Mouse (Mus musculus) lung, embryonic 14.5 days (tissue): Measurements from ENCODE around the gene Sbf2. TPM values are rescaled to one million over a fixed set of nuclear protein-coding genes. Genes with fewer than 3 reads are reported as not detected.

Experiments used
- ATAC-seq: fragments of 200-750 bp; cut with Nextera tagmentation; 2 replicates; pipeline ENCODE4 v1.8.0; 2017; ENCODE audit warnings: mild to moderate bottlenecking, moderate TSS enrichment, moderate library complexity; ENCODE audit not compliant: insufficient read depth
- DNase-seq: peaks from one replicate; pipeline ENCODE4 v3.0.0-alpha.2; 2015
- H3K27ac ChIP-seq: fragments of 300-500 bp; sonication (generic); 2 replicates; pipeline ENCODE4 v1.5.1; 2014; ENCODE audit warnings: low read depth, mild to moderate bottlenecking, moderate library complexity
- H3K27me3 ChIP-seq: fragments of 300-500 bp; sonication (generic); 2 replicates; pipeline ENCODE4 v1.6.1; 2014; ENCODE audit warnings: low read length, control low read depth; ENCODE audit not compliant: insufficient read depth
- H3K36me3 ChIP-seq: fragments of 300-500 bp; sonication (generic); 2 replicates; pipeline ENCODE4 v1.6.1; 2014; ENCODE audit warnings: control low read depth; ENCODE audit not compliant: insufficient read depth
- H3K4me1 ChIP-seq: fragments of 300-500 bp; sonication (generic); 2 replicates; pipeline ENCODE4 v1.6.1; 2014; ENCODE audit warnings: antibody characterized with exemption, control low read depth; ENCODE audit not compliant: insufficient read depth
- H3K4me2 ChIP-seq: fragments of 300-500 bp; sonication (generic); 2 replicates; pipeline ENCODE4 v1.6.1; 2014; ENCODE audit warnings: mild to moderate bottlenecking
- H3K4me3 ChIP-seq: fragments of 300-500 bp; sonication (generic); 2 replicates; pipeline ENCODE4 v1.5.1; 2014; ENCODE audit warnings: low read depth, low read length
- H3K9ac ChIP-seq: fragments of 300-500 bp; sonication (generic); 2 replicates; pipeline ENCODE4 v1.6.1; 2014
- H3K9me3 ChIP-seq: fragments of 300-500 bp; sonication (generic); 2 replicates; pipeline ENCODE4 v1.6.1; 2016; ENCODE audit warnings: low read depth, low read length, control low read depth
- CTCF ChIP-seq: IDR thresholded peaks from 2 replicates; pipeline ENCODE4 v1.5.1; 2016; ENCODE audit warnings: antibody characterized with exemption, low read depth
- WGBS: fragments of 180-500 bp; shearing (Covaris S2); extraction: QIAGEN DNeasy Blood & Tissue Kit; methylation state at CpG from one replicate; pipeline ENCODE4 v1.1.7; 2014; 5-methylcytosine and 5-hydroxymethylcytosine counted together
- polyA plus RNA-seq: library from polyadenylated mRNA; unstranded; fragments of >200 nt; fragmentation: Nextera tagmentation; extraction: Ambion mirVana; gene quantifications from 2 replicates; pipeline ENCODE4 v1.2.1, GENCODE M21; 2014

Sbf2 gene
- polyA plus RNA-seq, 1 experiment from 2014 or later: 45.4 TPM

GRCm38 (mm10) chr7:110639291-110639915, 24.7 kb upstream of the Sbf2 start:
- H3K27me3 ChIP-seq: no peaks in the 10 kb centered on the region
- WGBS: 76% methylated on average over 11 of the region's 11 CpGs

DNA sequence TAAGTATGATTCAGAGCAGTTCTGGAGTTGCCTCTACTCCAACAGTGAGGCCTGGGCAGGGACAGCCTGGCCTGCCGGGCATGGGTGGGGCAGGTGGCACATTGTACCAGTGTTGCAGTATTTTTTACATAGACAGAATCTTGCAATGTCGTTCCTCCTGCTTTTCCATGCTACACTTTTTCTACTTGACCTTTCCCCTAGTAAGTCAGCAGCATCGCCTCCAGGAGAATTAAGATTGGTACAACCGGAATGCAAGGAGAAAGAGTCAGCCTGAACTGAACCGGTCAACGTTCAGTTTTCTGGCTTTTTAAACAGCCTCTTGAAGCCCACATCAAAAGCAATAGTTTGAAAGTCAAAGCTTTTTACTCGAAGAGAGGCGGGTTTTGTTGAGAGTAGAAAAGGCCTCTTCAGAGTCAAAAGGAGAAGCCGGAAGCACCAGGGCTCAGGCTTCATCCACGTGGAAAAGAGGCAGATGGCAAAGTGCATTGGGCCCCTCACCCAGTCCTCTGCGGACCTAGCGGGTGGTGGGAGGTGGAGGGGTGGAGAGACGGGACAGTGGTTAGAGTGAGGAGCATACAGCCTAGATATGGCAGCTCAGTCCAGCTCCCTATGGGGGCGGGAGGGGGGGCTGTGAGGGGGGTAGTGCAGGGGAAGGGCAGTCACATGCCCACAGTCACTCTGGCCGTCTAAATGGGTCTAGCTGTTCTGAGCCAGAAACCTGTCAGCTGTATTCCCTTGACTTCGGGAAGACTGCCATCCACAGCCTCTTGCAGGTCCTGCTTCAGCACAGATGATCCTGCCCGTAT, 23.8 kb upstream of the Sbf2 start:
- Histone ChIP-seq H3K4me3 (no peak overlapping the region), H3K27me3 (no peaks in the 10 kb centered on the region), H3K36me3 (no peaks in the 10 kb centered on the region), H3K4me2 (no peak overlapping the region), H3K27ac (peak overlapping the region; percentile 72), H3K9me3 (no peaks in the 10 kb centered on the region), H3K9ac (no peak overlapping the region), H3K4me1 (peaks cover 13% of the 10 kb centered on the region; the same call in 1 of the 2 replicates)
- TF ChIP-seq CTCF: no peak
- DNase-seq (peak; percentile 44), ATAC-seq (peak; percentile 51)
- WGBS: 36% methylated on average over 17 of the region's 17 CpGs

More at GRCm38 (mm10) chr7:110639291-110639915, 24.7 kb upstream of the Sbf2 start:
- H3K27ac ChIP-seq: 0 out of 2 replicates have a peak overlapping the region, but pooled peaks have one; percentile 72
- no peaks in the 10 kb centered on the region for H3K36me3 ChIP-seq
- no peak for TF ChIP-seq CTCF
- H3K9me3 ChIP-seq: no peaks in the 10 kb centered on the region
- H3K4me3 ChIP-seq: no peak overlapping the region
- peaks cover 13% of the 10 kb centered on the region; the same call in 1 of the 2 replicates for H3K4me1 ChIP-seq
- DNase-seq: no peak
- H3K4me2 ChIP-seq: no peak overlapping the region
- no peak overlapping the region for H3K9ac ChIP-seq
- no peak for ATAC-seq

DNA sequence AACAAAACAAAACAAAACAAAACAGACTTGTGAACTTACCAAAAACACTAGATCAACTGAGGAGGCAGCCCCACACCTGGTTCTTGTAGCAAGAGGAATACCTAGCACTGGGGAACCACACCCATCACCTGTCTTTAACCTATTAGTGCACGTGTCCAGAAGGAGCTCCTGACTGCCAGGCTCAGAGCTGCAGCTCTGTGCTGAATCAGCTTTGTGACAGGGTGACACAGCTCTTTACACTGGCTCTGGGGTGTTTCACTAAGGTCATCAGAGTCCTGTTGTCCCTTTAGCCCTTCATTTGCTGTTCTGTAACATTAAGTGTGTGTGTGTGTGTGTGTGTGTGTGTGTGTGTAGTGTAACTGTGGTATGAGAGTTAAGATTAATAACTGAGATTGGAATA, 21.8 kb upstream of the Sbf2 start:
- no peak overlapping the region for H3K27ac ChIP-seq
- ATAC-seq: no peak
- no peak overlapping the region for H3K4me2 ChIP-seq
- H3K9ac ChIP-seq: no peak overlapping the region
- peaks cover 13% of the 10 kb centered on the region; the same call in 1 of the 2 replicates for H3K4me1 ChIP-seq
- no peaks in the 10 kb centered on the region for H3K9me3 ChIP-seq
- H3K36me3 ChIP-seq: no peaks in the 10 kb centered on the region
- H3K27me3 ChIP-seq: no peaks in the 10 kb centered on the region
- H3K4me3 ChIP-seq: no peak overlapping the region
- TF ChIP-seq CTCF: no peak
- DNase-seq: no peak
- 45% methylated on average over 1 of the region's 1 CpGs for WGBS

- Histone ChIP-seq H3K27ac (no peak overlapping the region), H3K9ac (no peak overlapping the region), H3K4me2 (no peak overlapping the region), H3K27me3 (0 out of 2 replicates have a peak, but pooled peaks cover under 1% of the 10 kb centered on the region), H3K4me3 (no peak overlapping the region), H3K9me3 (no peaks in the 10 kb centered on the region), H3K36me3 (no peaks in the 10 kb centered on the region), H3K4me1 (peaks cover 15% of the 10 kb centered on the region; the same call in 1 of the 2 replicates)
- ATAC-seq (no peak), DNase-seq (no peak)
- 75% methylated on average over 3 of the region's 3 CpGs for WGBS
- no peak for TF ChIP-seq CTCF
These were observed 21.2 kb upstream of the Sbf2 start for GRCm38 (mm10) chr7:110635929-110636328.

DNA sequence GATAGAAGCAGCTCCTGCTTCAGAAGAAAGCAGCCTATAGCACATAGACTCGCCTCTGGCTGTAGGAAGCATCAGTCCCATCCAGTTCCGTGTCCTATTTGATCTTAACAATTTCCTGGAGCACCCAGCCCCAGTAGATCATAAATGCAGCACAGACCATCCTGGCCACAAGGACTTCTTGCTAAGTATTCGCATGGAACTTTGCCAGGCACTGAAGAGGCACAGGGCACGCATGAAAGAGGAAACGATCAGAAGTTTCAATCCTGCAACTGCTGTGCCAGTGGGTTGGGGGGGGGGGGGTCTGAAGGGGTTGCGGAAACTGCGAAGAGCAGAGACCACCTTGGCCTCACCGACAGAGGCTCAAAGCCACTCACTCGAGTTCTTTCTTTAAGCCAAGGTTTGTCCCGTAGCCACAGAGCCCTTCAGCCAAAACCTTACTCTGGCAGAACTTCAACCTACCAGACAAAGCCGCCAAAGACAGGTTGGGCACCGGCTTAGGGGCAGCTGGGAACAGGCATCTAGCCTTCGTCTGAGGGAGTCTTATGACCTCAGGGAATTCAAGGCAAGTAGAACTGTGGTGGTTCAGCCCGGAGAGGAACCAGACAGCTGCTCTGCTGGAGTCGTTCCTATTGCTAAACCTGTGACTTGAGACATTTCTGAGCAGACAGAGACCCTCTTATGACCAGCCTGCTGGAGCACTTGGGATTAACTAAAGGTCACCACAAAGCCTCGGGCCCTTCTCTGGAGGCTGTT, 16.6 kb upstream of the Sbf2 start:
- no peaks in the 10 kb centered on the region for H3K36me3 ChIP-seq
- H3K9ac ChIP-seq: no peak overlapping the region
- H3K27ac ChIP-seq: no peak overlapping the region
- peaks cover 24% of the 10 kb centered on the region; the same call in 1 of the 2 replicates for H3K4me1 ChIP-seq
- peak; percentile 48 for DNase-seq
- WGBS: 66% methylated on average over 16 of the region's 16 CpGs
- H3K4me2 ChIP-seq: peak overlapping the region; percentile 95; the same call in 1 of the 2 replicates
- ATAC-seq: no peak
- TF ChIP-seq CTCF: no peak
- H3K4me3 ChIP-seq: no peak overlapping the region
- H3K27me3 ChIP-seq: peaks cover 33% of the 10 kb centered on the region
- no peaks in the 10 kb centered on the region for H3K9me3 ChIP-seq

- H3K9me3 ChIP-seq: no peaks in the 10 kb centered on the region
- H3K4me2 ChIP-seq: peak overlapping the region; percentile 95
- ATAC-seq (peak; percentile 84), DNase-seq (peak; percentile 97)
- H3K4me3 ChIP-seq: peak overlapping the region; percentile 50
- TF ChIP-seq CTCF: peak; percentile 98
- H3K27ac ChIP-seq: peak overlapping the region; percentile 47; the same call in 1 of the 2 replicates
- H3K36me3 ChIP-seq: no peaks in the 10 kb centered on the region
- WGBS: 2% methylated on average over 36 of the region's 36 CpGs
- H3K9ac ChIP-seq: peak overlapping the region; percentile 45
- peaks cover 43% of the 10 kb centered on the region for H3K27me3 ChIP-seq
- peaks cover 28% of the 10 kb centered on the region; the same call in 1 of the 2 replicates for H3K4me1 ChIP-seq
These were observed 15.4 kb upstream of the Sbf2 start for GRCm38 (mm10) chr7:110629892-110630666.
